Mouse (Mus musculus) T-helper 2 cell (primary cell): Measurements from ENCODE around the gene Zfyve1.

Source experiments
- in situ Hi-C: fragments of 300-600 bp; cut with MboI, MseI; formaldehyde crosslinking; loops from one replicate; pipeline ENCODE4 v1.15.1; 2025; ENCODE audit warnings: high pct_unique_total_duplicates

Gene Zfyve1

DNA sequence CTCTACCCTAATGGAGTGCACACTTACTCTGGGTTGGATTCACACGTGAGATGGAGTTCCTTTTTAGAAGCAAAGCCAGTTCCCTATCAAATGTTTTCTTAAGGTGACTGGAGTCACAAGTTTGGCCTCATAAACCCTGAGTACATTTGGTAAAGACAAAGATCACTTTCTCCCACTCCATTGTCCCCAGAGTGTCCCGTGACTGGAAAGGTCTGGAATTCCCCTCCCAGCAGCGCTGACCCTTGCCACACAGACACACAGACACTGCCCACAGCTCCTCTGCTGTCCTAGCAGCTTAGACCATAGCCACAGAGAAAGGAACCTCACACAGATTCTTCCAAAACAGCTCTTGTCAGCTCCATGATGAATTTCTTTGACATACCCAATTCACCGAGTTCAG lies 14.9 kb downstream of the Zfyve1 start:
- in situ Hi-C loops = loop anchor here (25.0 kb wide), 1 partner anchor 1180 kb away; the partner anchor contains the start of genes Isca2 and Npc2

DNA sequence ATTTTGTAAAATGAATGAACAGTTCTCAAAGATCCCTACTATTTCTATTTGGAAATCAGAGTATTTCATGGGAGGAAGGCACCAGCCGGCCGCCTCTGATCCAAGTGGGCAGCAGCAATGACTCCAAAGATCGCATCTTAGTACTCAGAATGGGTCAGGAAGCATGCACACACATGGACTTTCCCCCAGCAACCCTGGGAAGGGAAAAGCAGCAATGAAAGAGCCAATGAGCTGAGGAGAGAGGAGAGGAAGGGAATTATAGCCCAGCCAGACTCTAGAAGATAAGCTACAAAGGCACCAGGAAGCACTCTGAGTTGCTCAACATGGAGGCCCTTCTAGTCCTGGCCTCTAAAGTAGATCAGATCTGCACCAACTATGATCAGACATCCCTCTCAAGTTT lies 16.7 kb downstream of the Zfyve1 start:
- in situ Hi-C loops = loop anchor here (25.0 kb wide), 1 partner anchor 1182 kb away; the partner anchor contains the start of genes Isca2 and Npc2

DNA sequence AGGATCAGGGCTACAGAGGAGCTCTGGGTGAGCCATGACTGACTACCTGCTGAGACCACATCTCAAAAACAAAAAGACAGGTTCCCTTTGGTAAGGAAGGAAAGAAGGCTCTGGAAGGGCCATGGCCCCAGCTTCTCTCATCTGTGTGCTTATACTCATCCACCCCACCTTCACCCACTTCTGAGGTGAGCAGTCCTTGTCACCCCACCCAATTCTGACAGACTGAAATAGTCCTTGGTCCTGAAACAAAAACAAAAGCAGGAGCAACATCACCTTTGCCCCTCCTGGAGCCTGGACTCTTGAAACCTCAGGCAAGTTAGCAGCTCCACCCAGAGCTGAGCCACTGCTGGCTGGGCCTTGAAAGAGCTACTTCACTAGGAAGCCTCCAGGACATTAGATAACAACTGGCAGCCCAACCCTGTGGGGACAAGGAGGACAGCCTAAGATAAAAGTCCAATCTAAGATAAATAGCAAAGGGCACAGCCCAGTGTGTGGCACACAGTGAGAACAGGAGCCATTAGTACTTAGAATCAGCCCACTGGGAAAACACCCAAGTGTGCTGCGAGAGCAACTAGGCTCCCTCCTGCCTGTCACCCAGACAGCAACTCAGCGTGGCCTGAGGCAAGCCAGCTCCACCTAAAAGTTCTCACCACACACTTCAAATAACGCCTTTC lies 18.0 kb downstream of the Zfyve1 start:
- in situ Hi-C loops = loop anchor here (25.0 kb wide), 1 partner anchor 1183 kb away; the partner anchor contains the start of genes Isca2 and Npc2

- in situ Hi-C loops = loop anchor here (25.0 kb wide), 1 partner anchor 1184 kb away; the partner anchor contains the start of genes Isca2 and Npc2
These were observed 18.7 kb downstream of the Zfyve1 start for GRCm38 (mm10) chr12:83578356-83578755.

DNA sequence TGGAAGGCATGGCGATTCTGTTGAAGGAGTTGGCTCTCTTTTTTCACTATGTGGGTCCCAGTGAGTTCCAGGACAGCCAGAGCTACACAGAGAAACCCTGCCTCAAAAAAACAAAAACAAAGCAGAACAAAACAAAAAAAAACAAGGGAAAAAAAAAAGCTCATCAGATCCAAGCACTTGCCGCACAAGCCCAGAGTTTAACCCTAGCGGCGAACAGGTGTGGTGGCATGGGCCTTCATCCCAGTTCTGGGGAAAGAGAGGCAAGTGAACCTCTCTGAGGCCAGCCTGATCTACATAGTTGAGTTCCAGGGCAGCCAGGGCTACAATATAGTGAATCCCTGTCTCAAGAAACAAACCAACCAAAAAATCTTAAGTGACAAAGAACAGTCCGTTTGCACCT lies 19.6 kb downstream of the Zfyve1 start:
- in situ Hi-C loops = loop anchor here (25.0 kb wide), 1 partner anchor 1185 kb away; the partner anchor contains the start of genes Isca2 and Npc2

- in situ Hi-C loops = no loop called here
These were observed 24.3 kb downstream of the Zfyve1 start for GRCm38 (mm10) chr12:83572717-83573116.

DNA sequence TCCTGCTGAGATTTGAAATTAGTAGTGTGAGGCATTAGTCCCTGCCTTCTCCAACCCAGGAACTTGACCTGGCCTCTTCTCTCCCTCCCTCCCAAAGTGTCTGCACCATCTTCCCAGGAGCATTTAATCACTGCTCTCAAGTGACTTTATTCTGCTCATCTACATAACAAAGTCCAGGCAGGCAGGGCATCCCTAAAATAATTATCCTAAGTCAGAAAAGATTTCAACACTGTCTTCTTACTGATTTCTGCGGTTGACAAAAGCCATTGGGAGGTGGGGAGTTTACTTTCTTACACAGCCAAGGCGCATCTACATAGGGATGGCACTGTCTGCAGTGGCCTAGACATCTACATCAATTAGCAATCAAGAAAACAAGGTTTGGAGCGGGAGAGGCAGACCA lies 27.2 kb downstream of the Zfyve1 start:
- in situ Hi-C loops = no loop called here

GRCm38 (mm10) chr12:83562589-83562988 lies 34.4 kb downstream of the Zfyve1 start:
- in situ Hi-C loops = no loop called here

GRCm38 (mm10) chr12:83560189-83560588 lies 36.8 kb downstream of the Zfyve1 start:
- in situ Hi-C loops = no loop called here

DNA sequence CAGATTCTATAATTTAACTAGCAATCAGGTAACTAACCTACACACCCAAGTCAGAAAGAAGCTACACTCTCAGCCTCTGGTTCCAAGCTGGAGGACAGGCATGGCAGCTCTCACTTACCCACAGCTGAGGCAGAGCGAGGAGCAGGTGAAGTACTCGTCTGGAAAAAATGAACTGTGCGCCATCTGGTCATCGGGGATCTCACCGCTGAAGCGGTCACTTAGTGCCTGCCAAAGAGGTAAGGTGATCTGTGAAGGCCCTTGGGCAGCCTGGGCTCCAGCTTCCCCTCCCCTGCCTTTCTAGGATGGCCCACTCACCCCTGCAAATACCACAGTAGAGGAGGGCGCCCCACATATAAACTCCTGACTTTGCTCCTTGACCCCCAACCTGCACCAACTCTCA lies 38.5 kb downstream of the Zfyve1 start:
- in situ Hi-C loops = no loop called here

DNA sequence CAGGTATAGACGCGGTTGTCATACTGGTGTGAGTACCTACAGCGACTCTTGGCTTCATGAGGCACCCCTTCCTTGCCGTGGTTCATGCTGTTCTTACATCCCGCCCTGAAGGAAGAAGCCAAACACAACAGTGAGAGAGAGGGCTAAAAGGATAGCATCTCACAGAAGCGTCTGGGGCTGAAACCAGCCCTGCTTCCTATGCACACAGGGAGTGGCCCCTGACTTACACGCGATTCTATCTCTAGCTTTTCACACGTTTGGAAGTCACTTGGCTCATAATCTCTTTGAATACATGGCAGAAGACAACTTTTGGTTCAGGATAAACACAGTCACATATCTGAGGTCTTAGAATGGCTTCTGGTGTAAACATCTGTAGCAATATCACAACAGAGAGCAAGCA lies 41.4 kb downstream of the Zfyve1 start:
- in situ Hi-C loops = no loop called here

DNA sequence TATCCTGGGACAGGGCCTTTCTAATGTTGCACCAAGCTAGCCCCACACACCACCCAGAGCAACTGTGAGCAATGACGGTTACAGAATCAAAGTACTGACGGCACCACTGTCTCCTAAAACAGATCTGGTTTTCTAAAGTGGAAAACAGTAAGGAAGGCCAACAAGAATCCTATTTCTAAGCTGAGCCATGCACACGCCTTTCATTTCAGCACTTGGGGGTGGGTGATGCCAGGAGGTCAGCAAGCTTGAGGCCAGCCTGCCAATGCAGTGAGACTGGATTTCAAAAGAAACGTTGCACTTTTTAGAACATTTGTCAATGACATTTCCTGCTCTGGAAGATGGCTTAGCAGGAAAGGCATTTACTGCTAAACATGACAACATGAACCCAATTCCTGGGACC lies 43.2 kb downstream of the Zfyve1 start:
- in situ Hi-C loops = no loop called here

- in situ Hi-C loops = no loop called here
These were observed 45.7 kb downstream of the Zfyve1 start for GRCm38 (mm10) chr12:83551305-83551704.

DNA sequence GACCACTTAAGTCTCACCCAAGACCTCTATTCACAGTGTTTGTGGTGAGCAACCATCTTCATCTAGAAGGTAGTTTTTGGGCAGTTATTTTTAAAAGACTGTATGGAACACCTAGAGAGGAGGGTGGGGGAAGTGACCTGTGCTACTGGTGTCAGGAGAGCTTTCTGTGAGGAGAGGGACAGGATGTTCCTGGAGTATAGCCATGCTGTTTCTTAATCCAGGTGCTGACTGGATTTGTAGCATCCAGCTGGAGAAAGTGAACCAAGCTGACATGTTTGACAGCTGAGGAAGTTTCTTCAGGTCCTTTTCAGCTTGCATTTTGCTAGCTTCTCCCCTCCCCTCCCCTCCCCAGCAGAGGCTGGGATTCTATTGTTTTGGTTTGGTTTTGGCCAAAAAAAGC lies 52.2 kb downstream of the Zfyve1 start:
- in situ Hi-C loops = no loop called here

GRCm38 (mm10) chr12:83543997-83544396 lies 53.0 kb downstream of the Zfyve1 start:
- in situ Hi-C loops = no loop called here

DNA sequence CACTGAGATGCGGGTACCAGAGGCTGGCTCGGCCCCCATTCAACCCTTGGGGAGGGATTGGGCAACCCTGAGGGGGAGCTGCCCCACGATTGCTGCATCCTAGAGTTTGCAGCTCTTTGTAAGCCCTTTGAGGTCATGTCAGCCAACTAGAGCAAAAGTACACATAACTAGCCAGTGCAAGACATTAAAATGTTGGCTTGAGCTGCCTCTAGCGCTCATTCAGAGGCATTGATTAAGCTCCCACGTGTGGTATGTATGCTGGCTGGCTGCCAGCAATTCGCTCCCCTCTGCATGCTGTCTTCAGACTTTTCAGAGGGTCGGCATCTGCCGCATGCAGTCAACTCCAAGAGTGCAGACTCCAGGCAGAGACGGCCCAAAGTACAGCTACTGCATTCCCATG lies 61.0 kb downstream of the Zfyve1 start:
- in situ Hi-C loops = no loop called here

DNA sequence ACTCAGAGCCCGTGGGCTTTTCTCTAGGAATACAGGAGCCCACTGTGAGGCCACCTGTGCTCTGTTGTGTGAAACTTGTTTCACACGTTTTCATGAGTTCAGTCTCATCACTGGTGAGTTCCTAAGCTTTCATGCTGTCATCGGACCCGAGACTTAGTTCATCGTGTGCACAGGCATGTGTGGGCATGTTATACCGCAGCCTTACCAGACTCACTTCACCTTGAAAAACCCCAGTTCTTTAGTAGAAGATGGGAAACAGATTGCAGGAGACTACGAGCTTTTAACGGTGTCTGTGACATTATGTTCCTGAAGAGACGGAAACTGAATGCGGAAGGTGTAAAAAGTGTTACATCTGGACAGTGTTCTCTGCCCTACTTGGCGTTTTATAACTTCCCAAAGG lies 61.6 kb downstream of the Zfyve1 start:
- in situ Hi-C loops = no loop called here

DNA sequence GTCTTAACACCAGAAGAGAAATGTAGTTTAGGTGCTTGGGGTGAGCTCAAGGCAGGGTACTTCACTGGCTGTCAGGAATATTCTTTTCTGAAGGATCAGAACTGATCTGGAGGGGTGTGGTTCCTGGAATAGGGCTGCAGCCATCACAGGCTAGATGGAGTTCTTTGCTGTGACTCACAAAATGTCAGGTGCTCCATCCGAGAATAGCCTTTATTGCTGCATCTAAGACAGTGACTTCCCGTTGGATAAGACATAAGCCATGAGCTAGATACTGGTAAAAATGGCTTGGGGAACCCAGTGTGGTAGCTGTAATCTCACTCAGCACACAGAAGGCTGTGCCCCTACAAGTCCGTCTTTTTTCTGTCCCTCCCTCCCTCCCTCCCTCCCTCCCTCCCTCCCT lies 62.8 kb downstream of the Zfyve1 start:
- in situ Hi-C loops = no loop called here

- in situ Hi-C loops = no loop called here
These were observed 64.1 kb downstream of the Zfyve1 start for GRCm38 (mm10) chr12:83532966-83533365.

DNA sequence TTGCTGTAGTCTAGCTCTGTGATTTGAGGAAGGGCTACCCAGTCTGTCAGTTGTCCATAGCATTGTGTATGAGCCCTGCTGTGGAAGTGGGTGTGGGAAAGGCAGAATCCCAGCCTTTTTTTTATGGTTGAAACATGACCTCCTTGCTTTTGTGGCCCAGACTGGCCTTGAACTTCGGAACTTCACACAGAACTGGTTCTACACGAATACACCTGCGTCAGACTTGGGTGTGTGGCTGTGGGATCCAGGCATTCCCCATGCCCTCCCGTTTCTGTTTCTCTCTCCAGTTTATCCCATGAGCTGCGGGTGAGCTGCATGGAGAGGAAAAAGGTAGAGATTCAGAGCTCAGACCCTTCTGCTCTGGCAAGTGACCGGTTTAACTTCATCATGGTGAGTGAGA lies 65.0 kb downstream of the Zfyve1 start:
- in situ Hi-C loops = no loop called here

- in situ Hi-C loops = no loop called here
These were observed 68.4 kb downstream of the Zfyve1 start for GRCm38 (mm10) chr12:83528665-83529064.

- in situ Hi-C loops = no loop called here
These were observed 69.2 kb downstream of the Zfyve1 start for GRCm38 (mm10) chr12:83527816-83528215.

DNA sequence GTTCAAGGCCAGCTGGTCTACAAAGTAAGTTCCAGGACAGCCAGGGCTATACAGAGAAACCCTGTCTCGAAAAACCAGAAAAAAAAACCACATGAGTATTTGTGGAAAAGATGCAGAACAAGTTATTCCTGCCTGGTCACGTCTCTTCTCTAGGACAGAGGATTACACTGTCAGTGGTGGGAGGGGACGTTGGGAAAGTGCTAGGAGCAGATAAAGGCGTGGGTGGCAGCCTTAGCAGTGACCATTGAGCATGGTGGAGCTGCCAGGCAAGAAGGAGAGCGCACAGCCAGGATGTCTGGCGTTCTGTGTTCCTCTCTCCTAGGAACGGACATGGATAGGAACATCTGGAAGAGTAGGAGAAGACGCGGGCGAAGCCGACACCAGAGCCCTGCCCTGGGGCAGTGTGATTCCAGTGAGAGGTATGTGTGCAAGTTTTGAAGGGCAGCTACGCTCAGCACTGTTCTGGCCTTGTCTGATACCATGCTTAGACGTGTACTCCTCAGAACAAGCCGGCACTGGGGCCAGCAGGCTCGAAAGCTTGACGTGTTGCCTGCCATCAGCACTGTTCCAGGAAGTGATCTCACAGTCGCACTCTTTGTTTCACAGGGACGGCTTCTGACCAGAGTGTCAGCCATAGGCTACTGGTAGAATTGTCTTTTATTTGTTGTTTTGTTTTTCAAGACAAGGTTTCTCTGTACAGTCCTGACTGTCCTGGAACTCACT lies 71.0 kb downstream of the Zfyve1 start:
- in situ Hi-C loops = no loop called here
